Mouse (Mus musculus): ENCODE results near the gene Rpp38.

DNA sequence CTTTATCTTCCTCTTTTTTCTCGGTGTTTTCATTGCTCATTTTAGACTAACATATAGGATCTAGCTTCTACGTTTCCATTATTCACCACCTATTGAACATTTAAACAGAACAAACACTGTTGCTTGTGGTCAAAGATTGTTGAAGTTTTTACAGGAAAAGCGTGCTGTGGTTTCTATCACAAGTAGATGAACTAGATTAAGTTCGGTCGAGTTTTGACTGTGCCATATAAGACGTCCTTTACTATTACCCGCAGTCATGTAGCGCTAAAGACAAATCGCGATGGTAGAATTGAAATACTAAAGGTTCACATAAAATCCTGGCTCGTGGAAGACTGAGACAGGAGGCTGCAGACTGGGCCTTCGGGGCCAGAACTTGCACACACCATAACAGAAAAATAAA lies 1.3 kb upstream of the Rpp38 start:
- TF ChIP-seq CTCF (IDR thresholded peaks at IDR 0.05; ENCODE audit: extremely low read depth, insufficient read depth, insufficient read length, insufficient replicate concordance) (no peak), POLR2A (IDR thresholded peaks at IDR 0.05; ENCODE audit: low read depth, low read length) (no peak)

Measured in spleen, adult 2 months (tissue).